8 mouse cellular contexts compared by ENCODE assay signal in genomic region chr11:101008206-101009045, GRCm38 (mm10). TPM values are rescaled to one million over a fixed set of nuclear protein-coding genes. Genes with fewer than 3 reads are reported as not detected.
A peak's percentile ranks its signal among the peaks of the same experiment; 100 is the strongest.
DNase-seq lines count a peak whose midpoint lies in the region; ATAC-seq lines count a peak whose summit lies in the region.

No protein-coding gene starts in this region.

- peak overlapping the region; percentile 66 for H3K4me3 ChIP-seq in midbrain, embryonic 13.5 days (replicated peaks)

- no peaks in the 10 kb centered on the region for H3K9me3 ChIP-seq in midbrain, embryonic 13.5 days

- peak overlapping the region; percentile 63 for H3K4me2 ChIP-seq in midbrain, embryonic 13.5 days (replicated peaks)

- H3K27ac ChIP-seq in midbrain, embryonic 13.5 days, result peak overlapping the region; percentile 88

- DNase-seq in layer of hippocampus, adult 11-12 months (ENCODE audit: low spot score), result peak; percentile 53
- no peak for DNase-seq in layer of hippocampus, postnatal 14 days (ENCODE audit: low spot score in 2 of 2)
- peak; percentile 86 for DNase-seq in T-cell, adult 2 months (ENCODE audit: low spot score)
- peak; percentile 76 to 79 for DNase-seq in heart, adult 9 months (ENCODE audit: low spot score in 2 of 2)
- peak; percentile 54 for DNase-seq in large intestine, adult 2 months (ENCODE audit: low read depth, low spot score)
- DNase-seq in thymus, postnatal 4 days, result peak; percentile 21
- DNase-seq in right cerebral cortex, postnatal 4 days, result no peak

- peak overlapping the region; percentile 45 for H3K9ac ChIP-seq in midbrain, embryonic 13.5 days (replicated peaks)

- peaks cover 37% of the 10 kb centered on the region for H3K4me1 ChIP-seq in midbrain, embryonic 13.5 days (replicated peaks)

- peaks cover 8% of the 10 kb centered on the region for H3K36me3 ChIP-seq in midbrain, embryonic 13.5 days

- ATAC-seq in midbrain, embryonic 13.5 days, result no peak

- H3K27me3 ChIP-seq in midbrain, embryonic 13.5 days, result peaks cover 5% of the 10 kb centered on the region; the same call in 1 of the 2 replicates

- 15% methylated on average over 14 of the region's 14 CpGs for WGBS in large intestine, adult 2 months
- 58% methylated on average over 14 of the region's 14 CpGs for WGBS in midbrain, embryonic 13.5 days

RNA-seq across cellular contexts. Expression of gene Atp6v0a1, which starts 0.8 kb away (rescaled TPM):
- total RNA-seq in layer of hippocampus, postnatal 14 days (2021), result 100 to 1,000 TPM; 451 to 457 TPM
- polyA plus RNA-seq in large intestine, adult 2 months (2012; rRNA removed), result 48.4 and 73.0 TPM in 2 replicates
- polyA plus RNA-seq in midbrain, embryonic 13.5 days (2015; fragmentation: Nextera tagmentation; extraction: Ambion mirVana), result 87.6 and 90.8 TPM in 2 replicates

RNA-seq across cellular contexts. Expression of gene Cavin1, which starts 37.7 kb away (rescaled TPM):
- 10 to 100 TPM; 16.3 to 21.5 TPM for total RNA-seq in layer of hippocampus, postnatal 14 days (2021)
- 33.4 and 36.4 TPM in 2 replicates for polyA plus RNA-seq in large intestine, adult 2 months (2012; rRNA removed)
- polyA plus RNA-seq in midbrain, embryonic 13.5 days (2015; fragmentation: Nextera tagmentation; extraction: Ambion mirVana), result 28.3 and 30.4 TPM in 2 replicates

Comparison
In these comparisons a context has a peak if more than half of its experiments do, and no peak if none do; other contexts are left out.
1. DNase-seq: peak in layer of hippocampus, adult 11-12 months (single experiment), T-cell, adult 2 months (single experiment), heart, adult 9 months (2 of 2), large intestine, adult 2 months (single experiment) and thymus, postnatal 4 days (single experiment); none in layer of hippocampus, postnatal 14 days (0 of 2) and right cerebral cortex, postnatal 4 days (single experiment).